Mouse (Mus musculus): ENCODE results near the gene Palm3. TPM values are rescaled to one million over a fixed set of nuclear protein-coding genes. Genes with fewer than 3 reads are reported as not detected.
"Not testable (repeated sequence)": the region's sequence is repeated elsewhere in the genome, so short reads cannot be mapped to it uniquely, and the experiment has no call there.

The Palm3 gene
- polyA plus RNA-seq, 1 experiment from 2014 or later: 3.4 TPM

GRCm38 (mm10) chr8:83999057-83999705 is 22.1 kb upstream of the Palm3 start:
- 70% methylated on average over 16 of the region's 16 CpGs for WGBS
- Histone ChIP-seq H3K27me3 (peaks cover 43% of the 10 kb centered on the region), H3K27ac (no peak overlapping the region), H3K9me3 (no peaks in the 10 kb centered on the region), H3K36me3 (peaks cover 26% of the 10 kb centered on the region), H3K4me3 (replicated peaks) (peak overlapping the region; percentile 79), H3K9ac (replicated peaks) (peak overlapping the region; percentile 79), H3K4me2 (replicated peaks) (peak overlapping the region; percentile 84), H3K4me1 (replicated peaks) (peaks cover 40% of the 10 kb centered on the region)
- ATAC-seq: 0 out of 2 replicates have a peak, but pooled peaks have one; percentile 2

GRCm38 (mm10) chr8:83999825-84000224 is 21.4 kb upstream of the Palm3 start:
- ATAC-seq: no peak
- no peak overlapping the region for H3K4me3 ChIP-seq (replicated peaks)
- 96% methylated on average over 2 of the region's 2 CpGs for WGBS
- peaks cover 20% of the 10 kb centered on the region for H3K36me3 ChIP-seq
- peaks cover 43% of the 10 kb centered on the region for H3K27me3 ChIP-seq
- H3K27ac ChIP-seq: no peak overlapping the region
- H3K4me1 ChIP-seq (replicated peaks): peaks cover 43% of the 10 kb centered on the region
- no peaks in the 10 kb centered on the region for H3K9me3 ChIP-seq
- H3K9ac ChIP-seq (replicated peaks): no peak overlapping the region
- H3K4me2 ChIP-seq (replicated peaks): peak overlapping the region; percentile 84

- Histone ChIP-seq H3K27ac (no peak within 1 kb of the TSS), H3K36me3 (peaks cover 19% of the 10 kb centered on the region), H3K4me1 (replicated peaks) (peaks cover 41% of the 10 kb centered on the region), H3K4me3 (replicated peaks) (peak within 1 kb of the TSS; percentile 12; the same call in 1 of the 2 replicates), H3K9ac (replicated peaks) (peak within 1 kb of the TSS; percentile 52; the same call in 1 of the 2 replicates), H3K4me2 (replicated peaks) (peak within 1 kb of the TSS; percentile 37), H3K9me3 (no peaks in the 10 kb centered on the region), H3K27me3 (peaks cover 43% of the 10 kb centered on the region)
- 19% methylated on average over 58 of the region's 61 CpGs for WGBS
- no peak for ATAC-seq
These were observed 19.8 kb upstream of the Palm3 start, which contains the start of gene 1700067K01Rik for GRCm38 (mm10) chr8:84001281-84002000. Gene 1700067K01Rik (plus strand): TSS chr8:84001502.

GRCm38 (mm10) chr8:84002957-84003611 is 18.2 kb upstream of the Palm3 start:
- ATAC-seq: no peak
- Histone ChIP-seq H3K4me3 (replicated peaks) (no peak overlapping the region), H3K27me3 (peaks cover 43% of the 10 kb centered on the region), H3K4me1 (replicated peaks) (peaks cover 38% of the 10 kb centered on the region), H3K36me3 (peaks cover 19% of the 10 kb centered on the region), H3K27ac (no peak overlapping the region), H3K4me2 (replicated peaks) (0 out of 2 replicates have a peak overlapping the region, but pooled peaks have one; percentile 88), H3K9ac (replicated peaks) (no peak overlapping the region), H3K9me3 (no peaks in the 10 kb centered on the region)
- WGBS: 56% methylated on average over 12 of the region's 12 CpGs

- Histone ChIP-seq H3K9me3 (no peaks in the 10 kb centered on the region), H3K27ac (no peak overlapping the region), H3K4me1 (replicated peaks) (peaks cover 36% of the 10 kb centered on the region), H3K4me3 (replicated peaks) (peak overlapping the region; percentile 61), H3K36me3 (peaks cover 19% of the 10 kb centered on the region), H3K4me2 (replicated peaks) (peak overlapping the region; percentile 88), H3K9ac (replicated peaks) (peak overlapping the region; percentile 75; the same call in 1 of the 2 replicates), H3K27me3 (peaks cover 43% of the 10 kb centered on the region)
- WGBS: 81% methylated on average over 6 of the region's 6 CpGs
- ATAC-seq: no peak
These were observed 17.5 kb upstream of the Palm3 start for GRCm38 (mm10) chr8:84003612-84004246.

- peak; percentile 75 for ATAC-seq
- no peaks in the 10 kb centered on the region for H3K9me3 ChIP-seq
- H3K9ac ChIP-seq (replicated peaks): peak overlapping the region; percentile 75
- 1% methylated on average over 30 of the region's 30 CpGs for WGBS
- peak overlapping the region; percentile 60 for H3K27ac ChIP-seq
- peaks cover 36% of the 10 kb centered on the region for H3K27me3 ChIP-seq
- peak overlapping the region; percentile 61 for H3K4me3 ChIP-seq (replicated peaks)
- H3K36me3 ChIP-seq: peaks cover 14% of the 10 kb centered on the region
- peak overlapping the region; percentile 88 for H3K4me2 ChIP-seq (replicated peaks)
- H3K4me1 ChIP-seq (replicated peaks): peaks cover 26% of the 10 kb centered on the region
These were observed 16.6 kb upstream of the Palm3 start for GRCm38 (mm10) chr8:84004533-84005201.

GRCm38 (mm10) chr8:84005502-84005901 is 15.8 kb upstream of the Palm3 start:
- H3K27ac ChIP-seq; H3K4me3 ChIP-seq (replicated peaks); H3K4me2 ChIP-seq (replicated peaks); H3K9me3 ChIP-seq; H3K36me3 ChIP-seq; H3K9ac ChIP-seq (replicated peaks); ATAC-seq: not testable (repeated sequence)
- peaks cover 34% of the 10 kb centered on the region for H3K27me3 ChIP-seq
- whole genome bisulfite sequencing: 93% methylated on average over 7 of the region's 7 CpGs
- H3K4me1 ChIP-seq (replicated peaks): peaks cover 25% of the 10 kb centered on the region

- ATAC-seq: no peak
- 32% methylated on average over 7 of the region's 7 CpGs for WGBS
- Histone ChIP-seq H3K27ac (no peak overlapping the region), H3K9ac (replicated peaks) (no peak overlapping the region), H3K4me1 (replicated peaks) (peaks cover 39% of the 10 kb centered on the region), H3K36me3 (no peaks in the 10 kb centered on the region), H3K4me3 (replicated peaks) (no peak overlapping the region), H3K27me3 (peaks cover 35% of the 10 kb centered on the region), H3K4me2 (replicated peaks) (no peak overlapping the region), H3K9me3 (no peaks in the 10 kb centered on the region)
These were observed 12.9 kb upstream of the Palm3 start for GRCm38 (mm10) chr8:84008362-84008761.

GRCm38 (mm10) chr8:84009876-84010275 is 11.4 kb upstream of the Palm3 start:
- Histone ChIP-seq H3K9ac (replicated peaks) (no peak overlapping the region), H3K4me1 (replicated peaks) (peaks cover 31% of the 10 kb centered on the region), H3K4me3 (replicated peaks) (no peak overlapping the region), H3K27me3 (peaks cover 45% of the 10 kb centered on the region), H3K36me3 (no peaks in the 10 kb centered on the region), H3K27ac (no peak overlapping the region), H3K9me3 (no peaks in the 10 kb centered on the region), H3K4me2 (replicated peaks) (no peak overlapping the region)
- ATAC-seq: peak; percentile 32
- 1% methylated on average over 11 of the region's 11 CpGs for WGBS

- H3K27ac ChIP-seq: no peak overlapping the region
- peak overlapping the region; percentile 96 for H3K4me2 ChIP-seq (replicated peaks)
- no peaks in the 10 kb centered on the region for H3K9me3 ChIP-seq
- ATAC-seq: peak; percentile 60
- WGBS: 2% methylated on average over 81 of the region's 83 CpGs
- H3K4me1 ChIP-seq (replicated peaks): peaks cover 27% of the 10 kb centered on the region
- H3K9ac ChIP-seq (replicated peaks): peak overlapping the region; percentile 57
- H3K27me3 ChIP-seq: peaks cover 49% of the 10 kb centered on the region
- H3K36me3 ChIP-seq: no peaks in the 10 kb centered on the region
- peak overlapping the region; percentile 51 for H3K4me3 ChIP-seq (replicated peaks)
These were observed 10.4 kb upstream of the Palm3 start for GRCm38 (mm10) chr8:84010625-84011611.

Data from midbrain, embryonic 13.5 days (tissue).